Mouse (Mus musculus): Measurements from ENCODE around the gene Bicdl1. TPM values are rescaled to one million over a fixed set of nuclear protein-coding genes. Genes with fewer than 3 reads are reported as not detected.

Gene Bicdl1
- polyA plus RNA-seq, 1 experiment = 2.4 TPM

GRCm38 (mm10) chr5:115726581-115726980, 4.8 kb downstream of the Bicdl1 start:
- H3K4me3 ChIP-seq (ENCODE audit: insufficient read depth, poor library complexity, severe bottlenecking) = no peak overlapping the region
- H3K79me2 ChIP-seq (ENCODE audit: control insufficient read depth, insufficient read depth) = no peaks in the 10 kb centered on the region
- H3K36me3 ChIP-seq (ENCODE audit: control insufficient read depth, insufficient read depth) = no peaks in the 10 kb centered on the region
- H3K79me3 ChIP-seq (ENCODE audit: low read depth) = no peaks in the 10 kb centered on the region
- H3K27me3 ChIP-seq (ENCODE audit: control insufficient read depth, insufficient read depth, insufficient read length) = peaks cover 46% of the 10 kb centered on the region
- H3ac ChIP-seq (ENCODE audit: control insufficient read depth, insufficient read length, low read depth) = no peak overlapping the region
- TF ChIP-seq MYOD1 (IDR thresholded peaks at IDR 0.05; ENCODE audit: control insufficient read depth, insufficient read length, low read depth) (no peak), MYOG (IDR thresholded peaks at IDR 0.05; ENCODE audit: control insufficient read depth, extremely low read depth, insufficient read length) (no peak)

DNA sequence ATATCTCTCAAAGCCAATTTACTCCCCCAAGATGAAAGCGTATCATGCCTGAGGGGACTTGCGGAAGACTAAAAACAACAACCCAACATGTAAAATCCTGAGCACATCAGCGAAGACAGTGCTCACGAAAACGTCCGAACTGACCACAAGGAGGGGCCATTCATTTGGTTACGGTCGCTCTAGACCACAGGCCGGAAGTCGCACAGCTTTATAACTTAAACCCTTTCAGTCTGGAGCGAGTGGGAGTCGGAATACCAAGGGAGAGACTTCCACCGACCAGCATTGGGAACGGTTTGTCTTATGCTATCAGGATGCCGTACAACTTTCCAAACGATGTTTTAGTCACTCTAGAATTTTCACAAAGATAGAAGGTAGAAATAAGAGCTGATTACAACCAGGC, 5.4 kb downstream of the Bicdl1 start:
- H3K79me3 ChIP-seq (ENCODE audit: low read depth) = no peaks in the 10 kb centered on the region
- no peaks in the 10 kb centered on the region for H3K79me2 ChIP-seq (ENCODE audit: control insufficient read depth, insufficient read depth)
- no peaks in the 10 kb centered on the region for H3K36me3 ChIP-seq (ENCODE audit: control insufficient read depth, insufficient read depth)
- TF ChIP-seq MYOD1 (IDR thresholded peaks at IDR 0.05; ENCODE audit: control insufficient read depth, insufficient read length, low read depth) = no peak
- no peak for TF ChIP-seq CTCF (IDR thresholded peaks at IDR 0.05; ENCODE audit: control insufficient read depth, insufficient read depth, insufficient read length)
- TF ChIP-seq USF1 (IDR thresholded peaks at IDR 0.05; ENCODE audit: low read depth) = no peak
- no peak for TF ChIP-seq MYOG (IDR thresholded peaks at IDR 0.05; ENCODE audit: control insufficient read depth, extremely low read depth, insufficient read length)
- TF ChIP-seq MAX (IDR thresholded peaks at IDR 0.05) = no peak
- TF ChIP-seq FOSL1 (IDR thresholded peaks at IDR 0.05; ENCODE audit: insufficient read depth, low read length, poor library complexity, severe bottlenecking) = no peak
- no peak for TF ChIP-seq CEBPB (IDR thresholded peaks at IDR 0.05; ENCODE audit: low read depth)
- H3K27me3 ChIP-seq (ENCODE audit: control insufficient read depth, insufficient read depth, insufficient read length) = peaks cover 44% of the 10 kb centered on the region
- no peak overlapping the region for H3ac ChIP-seq (ENCODE audit: control insufficient read depth, insufficient read length, low read depth)
- H3K4me3 ChIP-seq (ENCODE audit: insufficient read depth, poor library complexity, severe bottlenecking) = no peak overlapping the region

DNA sequence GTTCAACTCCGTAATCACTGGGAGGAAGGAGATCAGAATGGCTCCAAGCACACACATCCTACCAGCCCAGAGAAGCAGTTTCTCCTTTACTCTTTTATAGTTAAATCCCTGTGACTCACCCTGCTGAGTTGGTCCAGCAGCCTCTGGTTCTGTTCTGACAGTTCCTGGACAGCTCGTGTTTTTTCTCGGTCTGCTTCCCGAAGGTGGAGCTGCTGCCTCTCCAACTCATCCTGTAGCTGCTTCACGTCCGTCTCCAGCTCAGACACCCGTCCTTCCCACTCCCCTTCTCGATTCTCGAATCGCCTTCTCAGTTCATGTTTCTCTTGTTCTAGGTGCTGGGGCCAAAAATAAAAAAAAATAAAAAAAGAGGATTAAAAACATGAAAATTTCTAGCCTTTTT, 7.0 kb downstream of the Bicdl1 start:
- Histone ChIP-seq H3ac (ENCODE audit: control insufficient read depth, insufficient read length, low read depth) (no peak overlapping the region), H3K4me3 (ENCODE audit: insufficient read depth, poor library complexity, severe bottlenecking) (no peak overlapping the region), H3K79me3 (ENCODE audit: low read depth) (no peaks in the 10 kb centered on the region), H3K79me2 (ENCODE audit: control insufficient read depth, insufficient read depth) (no peaks in the 10 kb centered on the region), H3K36me3 (ENCODE audit: control insufficient read depth, insufficient read depth) (no peaks in the 10 kb centered on the region), H3K27me3 (ENCODE audit: control insufficient read depth, insufficient read depth, insufficient read length) (peaks cover 36% of the 10 kb centered on the region)
- TF ChIP-seq MYOG (IDR thresholded peaks at IDR 0.05; ENCODE audit: control insufficient read depth, extremely low read depth, insufficient read length) = no peak
- no peak for TF ChIP-seq CTCF (IDR thresholded peaks at IDR 0.05; ENCODE audit: control insufficient read depth, insufficient read depth, insufficient read length)
- no peak for TF ChIP-seq FOSL1 (IDR thresholded peaks at IDR 0.05; ENCODE audit: insufficient read depth, low read length, poor library complexity, severe bottlenecking)
- TF ChIP-seq MYOD1 (IDR thresholded peaks at IDR 0.05; ENCODE audit: control insufficient read depth, insufficient read length, low read depth) = no peak
- no peak for TF ChIP-seq USF1 (IDR thresholded peaks at IDR 0.05; ENCODE audit: low read depth)
- no peak for TF ChIP-seq MAX (IDR thresholded peaks at IDR 0.05)
- TF ChIP-seq CEBPB (IDR thresholded peaks at IDR 0.05; ENCODE audit: low read depth) = no peak

DNA sequence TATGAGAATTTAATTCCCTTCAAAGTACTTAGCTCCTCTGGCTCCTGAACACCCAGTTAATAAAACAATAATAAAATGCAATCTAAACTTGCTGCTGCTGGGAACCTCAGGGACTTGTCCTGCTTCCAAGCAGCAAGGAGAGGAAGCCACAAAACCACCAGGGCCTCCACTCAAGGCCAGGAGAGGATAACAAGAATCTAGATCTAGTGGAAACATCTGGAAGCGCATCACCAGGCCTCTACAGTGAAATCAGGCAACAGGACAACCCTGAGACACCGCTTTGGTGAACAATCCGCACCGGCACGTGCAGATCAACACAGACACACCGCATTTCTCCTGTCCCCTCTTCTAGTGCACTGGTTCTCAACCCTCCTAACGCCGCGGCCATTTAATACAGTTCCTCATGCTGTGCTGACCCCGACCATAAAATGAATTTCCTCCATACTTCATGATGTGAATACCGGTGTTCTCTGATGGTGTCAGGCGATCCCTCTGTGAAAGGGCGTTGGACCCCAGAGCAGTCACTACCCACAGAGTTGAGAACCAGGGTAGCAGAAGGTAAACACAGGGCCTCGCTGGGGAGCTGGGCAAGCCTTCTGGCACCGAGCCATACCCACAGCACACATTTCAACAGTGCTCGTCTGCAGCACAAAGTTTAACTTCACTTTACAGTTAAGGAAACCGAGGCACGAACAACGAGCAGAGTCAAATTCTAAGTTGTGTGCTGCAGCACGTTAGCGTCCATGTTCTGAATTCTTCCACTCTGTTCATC, 9.0 kb downstream of the Bicdl1 start:
- Histone ChIP-seq H3ac (ENCODE audit: control insufficient read depth, insufficient read length, low read depth) (no peak overlapping the region), H3K36me3 (ENCODE audit: control insufficient read depth, insufficient read depth) (no peaks in the 10 kb centered on the region), H3K4me3 (ENCODE audit: insufficient read depth, poor library complexity, severe bottlenecking) (no peak overlapping the region), H3K79me3 (ENCODE audit: low read depth) (no peaks in the 10 kb centered on the region), H3K27me3 (ENCODE audit: control insufficient read depth, insufficient read depth, insufficient read length) (peaks cover 40% of the 10 kb centered on the region), H3K79me2 (ENCODE audit: control insufficient read depth, insufficient read depth) (no peaks in the 10 kb centered on the region)
- no peak for TF ChIP-seq USF1 (IDR thresholded peaks at IDR 0.05; ENCODE audit: low read depth)
- TF ChIP-seq MAX (IDR thresholded peaks at IDR 0.05) = no peak
- TF ChIP-seq CEBPB (IDR thresholded peaks at IDR 0.05; ENCODE audit: low read depth) = no peak
- TF ChIP-seq MYOG (IDR thresholded peaks at IDR 0.05; ENCODE audit: control insufficient read depth, extremely low read depth, insufficient read length) = no peak
- no peak for TF ChIP-seq CTCF (IDR thresholded peaks at IDR 0.05; ENCODE audit: control insufficient read depth, insufficient read depth, insufficient read length)
- TF ChIP-seq MYOD1 (IDR thresholded peaks at IDR 0.05; ENCODE audit: control insufficient read depth, insufficient read length, low read depth) = no peak
- TF ChIP-seq FOSL1 (IDR thresholded peaks at IDR 0.05; ENCODE audit: insufficient read depth, low read length, poor library complexity, severe bottlenecking) = no peak

DNA sequence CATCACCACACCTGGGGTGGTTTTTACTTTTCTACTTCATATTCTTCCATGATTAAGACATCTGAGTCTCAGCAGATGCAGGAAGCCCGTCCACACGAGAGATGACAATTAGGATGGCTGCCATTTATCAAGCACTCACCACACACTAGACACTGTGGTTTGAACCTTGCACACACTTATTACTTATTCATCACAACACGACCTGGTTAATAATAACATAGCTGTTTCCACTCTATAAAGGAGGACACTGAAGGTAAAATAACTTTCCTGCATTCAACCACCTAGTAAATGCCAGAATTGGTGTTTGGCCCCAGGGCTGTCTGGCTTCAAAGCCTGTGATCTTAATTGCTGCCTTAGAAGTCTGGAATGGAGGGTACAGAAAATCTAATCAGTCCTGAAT, 10.7 kb downstream of the Bicdl1 start:
- TF ChIP-seq MYOG (IDR thresholded peaks at IDR 0.05; ENCODE audit: control insufficient read depth, extremely low read depth, insufficient read length) (no peak), FOSL1 (IDR thresholded peaks at IDR 0.05; ENCODE audit: insufficient read depth, low read length, poor library complexity, severe bottlenecking) (no peak), USF1 (IDR thresholded peaks at IDR 0.05; ENCODE audit: low read depth) (no peak), MAX (IDR thresholded peaks at IDR 0.05) (no peak), CEBPB (IDR thresholded peaks at IDR 0.05; ENCODE audit: low read depth) (no peak), CTCF (IDR thresholded peaks at IDR 0.05; ENCODE audit: control insufficient read depth, insufficient read depth, insufficient read length) (no peak), MYOD1 (IDR thresholded peaks at IDR 0.05; ENCODE audit: control insufficient read depth, insufficient read length, low read depth) (no peak)
- Histone ChIP-seq H3ac (ENCODE audit: control insufficient read depth, insufficient read length, low read depth) (no peak overlapping the region), H3K27me3 (ENCODE audit: control insufficient read depth, insufficient read depth, insufficient read length) (peaks cover 54% of the 10 kb centered on the region), H3K79me2 (ENCODE audit: control insufficient read depth, insufficient read depth) (no peaks in the 10 kb centered on the region), H3K79me3 (ENCODE audit: low read depth) (no peaks in the 10 kb centered on the region), H3K4me3 (ENCODE audit: insufficient read depth, poor library complexity, severe bottlenecking) (no peak overlapping the region), H3K36me3 (ENCODE audit: control insufficient read depth, insufficient read depth) (no peaks in the 10 kb centered on the region)

- H3K27me3 ChIP-seq (ENCODE audit: control insufficient read depth, insufficient read depth, insufficient read length) = peaks cover 56% of the 10 kb centered on the region
- no peak overlapping the region for H3ac ChIP-seq (ENCODE audit: control insufficient read depth, insufficient read length, low read depth)
- H3K79me2 ChIP-seq (ENCODE audit: control insufficient read depth, insufficient read depth) = no peaks in the 10 kb centered on the region
- no peaks in the 10 kb centered on the region for H3K36me3 ChIP-seq (ENCODE audit: control insufficient read depth, insufficient read depth)
- TF ChIP-seq CEBPB (IDR thresholded peaks at IDR 0.05; ENCODE audit: low read depth) (no peak), USF1 (IDR thresholded peaks at IDR 0.05; ENCODE audit: low read depth) (no peak), MYOG (IDR thresholded peaks at IDR 0.05; ENCODE audit: control insufficient read depth, extremely low read depth, insufficient read length) (no peak), FOSL1 (IDR thresholded peaks at IDR 0.05; ENCODE audit: insufficient read depth, low read length, poor library complexity, severe bottlenecking) (no peak), MAX (IDR thresholded peaks at IDR 0.05) (no peak), CTCF (IDR thresholded peaks at IDR 0.05; ENCODE audit: control insufficient read depth, insufficient read depth, insufficient read length) (no peak), MYOD1 (IDR thresholded peaks at IDR 0.05; ENCODE audit: control insufficient read depth, insufficient read length, low read depth) (no peak)
- no peaks in the 10 kb centered on the region for H3K79me3 ChIP-seq (ENCODE audit: low read depth)
- no peak overlapping the region for H3K4me3 ChIP-seq (ENCODE audit: insufficient read depth, poor library complexity, severe bottlenecking)
Observed at GRCm38 (mm10) chr5:115717693-115718092, 13.7 kb downstream of the Bicdl1 start.
